Mouse (Mus musculus): Measurements from ENCODE around the gene 1700025G04Rik.

DNA sequence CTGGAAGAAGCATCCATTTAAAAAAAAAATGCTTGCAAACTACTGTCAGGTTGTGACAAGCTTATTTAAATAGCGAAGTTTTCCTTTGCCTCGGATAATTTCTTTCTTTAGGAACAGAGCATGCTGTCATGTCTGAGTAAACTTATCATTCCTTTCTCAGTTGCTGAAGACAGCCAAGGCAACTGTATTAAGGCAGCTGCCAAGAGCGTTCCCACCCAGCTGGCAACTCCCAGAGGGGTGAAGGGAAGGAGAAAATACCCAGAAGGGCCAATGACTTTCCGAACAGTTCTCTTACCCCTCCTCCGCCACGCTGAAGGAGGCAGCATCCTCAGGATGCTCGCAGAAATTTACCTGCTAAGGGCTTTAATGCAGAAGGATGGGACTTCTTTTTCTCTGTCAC, 164.2 kb downstream of the 1700025G04Rik start:
- no peak for TF ChIP-seq POLR2A (IDR thresholded peaks at IDR 0.05; ENCODE audit: control insufficient read depth, extremely low read depth, insufficient read depth, low read length, poor library complexity)
- no peak for TF ChIP-seq CTCF (IDR thresholded peaks at IDR 0.05; ENCODE audit: borderline replicate concordance, control insufficient read depth, extremely low read depth, insufficient read depth, low read length, poor library complexity)

All from thymus, adult 2 months (tissue).